Mouse (Mus musculus) G1E (cell line): Measurements from ENCODE around the gene Clk2.

Source experiments
- CTCF ChIP-seq: IDR thresholded peaks from 2 replicates; pipeline ENCODE4 v1.5.1; 2012; ENCODE audit warnings: low read depth, low read length, inconsistent platforms, mixed read lengths
- GATA1 ChIP-seq: IDR thresholded peaks from 2 replicates; pipeline ENCODE4 v1.6.1; 2012; ENCODE audit warnings: borderline replicate concordance, low read length, inconsistent platforms, mixed read lengths

GRCm38 (mm10) chr3:89193351-89193750 lies 28.8 kb downstream of the Clk2 start:
- TF ChIP-seq CTCF (no peak), GATA1 (no peak)
